Mouse (Mus musculus) mouse embryonic stem cell (cell line): Measurements from ENCODE around the gene Akr1a1.
"Not testable (repeated sequence)": the region's sequence is repeated elsewhere in the genome, so short reads cannot be mapped to it uniquely, and the experiment has no call there.

Source experiments
- in situ Hi-C, 2 experiments: fragments of 300-500 bp; cut with MboI; formaldehyde crosslinking; loops; 1 replicate in 1 of 2; 3 replicates in 1 of 2; pipeline ENCODE4 v1.14.3; 2019 to 2020; ENCODE audit warnings: low sequenced_read_pairs in 2 of 2, low pct_unique_long_range_greater_than_20kb in 1 of 2, mixed read lengths in 1 of 2; ENCODE audit not compliant: unreplicated experiment in 1 of 2

The Akr1a1 gene

GRCm38 (mm10) chr4:116661998-116662397 is 10.5 kb upstream of the Akr1a1 start:
- in situ Hi-C loops = no loop called here

GRCm38 (mm10) chr4:116660829-116661228 is 9.3 kb upstream of the Akr1a1 start:
- in situ Hi-C loops = no loop called here

GRCm38 (mm10) chr4:116659916-116660315 is 8.4 kb upstream of the Akr1a1 start:
- in situ Hi-C loops = not testable (repeated sequence)

- in situ Hi-C loops = no loop called here
Observed at GRCm38 (mm10) chr4:116659474-116659873, 8.0 kb upstream of the Akr1a1 start.

GRCm38 (mm10) chr4:116657971-116658370 is 6.5 kb upstream of the Akr1a1 start:
- in situ Hi-C loops = no loop called here

- in situ Hi-C loops = no loop called here
Observed at GRCm38 (mm10) chr4:116655658-116656057, 4.2 kb upstream of the Akr1a1 start.

DNA sequence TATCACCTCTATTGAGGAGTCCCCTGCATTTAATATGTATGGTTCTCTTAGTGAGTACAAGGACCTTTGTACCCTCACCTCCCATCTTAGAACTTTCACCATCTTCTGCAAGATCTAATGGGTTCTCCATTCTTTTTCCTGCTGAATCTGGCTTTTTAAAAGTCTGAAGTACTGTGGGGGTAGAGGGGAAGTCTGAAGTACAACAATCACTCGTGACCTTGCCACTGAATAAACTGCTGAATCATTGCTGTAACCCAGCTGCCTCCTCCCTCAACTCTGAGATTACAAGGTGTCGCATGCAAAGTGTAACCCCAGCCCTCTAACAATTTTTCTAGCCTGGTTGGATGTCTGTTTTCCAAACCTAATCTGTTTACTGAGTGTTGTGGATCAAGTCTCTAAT is 3.6 kb upstream of the Akr1a1 start:
- in situ Hi-C loops = no loop called here

- in situ Hi-C loops = no loop called here
Observed at GRCm38 (mm10) chr4:116653228-116653627, 1.7 kb upstream of the Akr1a1 start.

- in situ Hi-C loops = no loop called here
Observed at GRCm38 (mm10) chr4:116651797-116652135, 286 bp upstream of the Akr1a1 start.

GRCm38 (mm10) chr4:116650365-116650764 is 1.1 kb downstream of the Akr1a1 start:
- in situ Hi-C loops = no loop called here

GRCm38 (mm10) chr4:116649411-116649810 is 2.1 kb downstream of the Akr1a1 start:
- in situ Hi-C loops = no loop called here

- in situ Hi-C loops = no loop called here
Observed at GRCm38 (mm10) chr4:116645624-116646023, 5.9 kb downstream of the Akr1a1 start.

DNA sequence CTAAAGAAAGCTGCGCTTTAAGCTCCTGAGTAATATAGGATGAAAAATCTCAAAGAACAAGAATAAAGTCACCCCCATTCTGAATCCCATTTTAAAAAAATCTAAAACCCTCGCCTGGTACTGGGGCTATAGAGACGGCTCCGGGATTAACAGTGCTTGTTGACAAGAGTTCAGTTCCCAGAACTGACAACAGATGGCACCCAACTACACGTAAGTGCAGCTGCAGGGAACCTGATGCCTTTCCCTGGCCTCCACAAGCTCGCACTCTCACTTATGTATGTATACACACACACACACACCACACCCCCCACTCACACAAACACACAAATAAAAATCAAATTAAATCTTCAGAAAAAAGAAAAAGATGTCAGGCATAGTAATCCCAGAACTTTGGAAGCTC is 7.2 kb downstream of the Akr1a1 start:
- in situ Hi-C loops = no loop called here

DNA sequence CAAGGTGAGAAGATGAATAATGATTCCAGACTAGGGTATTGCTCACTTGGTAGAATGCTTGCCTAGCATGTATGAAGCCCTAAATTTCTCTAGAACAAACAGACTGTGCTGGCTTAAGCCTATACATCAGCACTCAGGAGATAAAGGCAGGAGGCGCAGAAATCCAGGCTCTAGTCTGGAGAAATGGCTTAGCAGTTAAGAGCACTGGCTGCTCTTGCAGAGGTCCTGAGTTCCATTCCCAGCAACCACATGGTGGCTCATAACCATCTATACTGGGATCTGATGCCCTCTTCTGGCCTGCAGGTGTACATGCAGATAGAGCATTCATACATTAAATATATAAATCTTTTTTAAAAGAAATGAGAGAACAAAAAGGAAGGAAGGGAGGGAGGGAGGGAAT is 9.4 kb downstream of the Akr1a1 start:
- in situ Hi-C loops = no loop called here

DNA sequence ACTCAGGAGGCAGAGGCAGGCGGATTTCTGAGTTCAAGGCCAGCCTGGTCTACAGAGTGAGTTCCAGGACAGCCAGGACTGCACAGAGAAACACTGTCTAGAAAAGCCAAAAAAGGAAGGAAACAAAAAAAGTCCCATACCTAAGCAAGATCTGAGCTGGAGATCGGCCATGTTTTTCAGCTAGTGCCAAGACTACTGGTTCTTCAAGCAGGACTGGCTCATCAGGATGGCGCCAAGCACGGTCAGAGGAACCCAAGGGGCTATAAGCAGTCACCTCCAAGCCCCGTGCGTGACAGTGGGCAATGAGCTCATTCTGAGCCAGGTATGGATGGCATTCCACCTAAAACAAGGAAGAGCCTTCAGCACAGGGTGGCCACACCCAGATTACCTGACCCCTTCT is 12.7 kb downstream of the Akr1a1 start:
- in situ Hi-C loops = no loop called here

- in situ Hi-C loops = no loop called here
Observed at GRCm38 (mm10) chr4:116635197-116635596, 16.3 kb downstream of the Akr1a1 start.

GRCm38 (mm10) chr4:116627722-116628662 is 23.5 kb downstream of the Akr1a1 start, which contains the start of gene Nasp:
TSS of gene Nasp (minus strand) at chr4:116627941.
- in situ Hi-C loops = no loop called here

DNA sequence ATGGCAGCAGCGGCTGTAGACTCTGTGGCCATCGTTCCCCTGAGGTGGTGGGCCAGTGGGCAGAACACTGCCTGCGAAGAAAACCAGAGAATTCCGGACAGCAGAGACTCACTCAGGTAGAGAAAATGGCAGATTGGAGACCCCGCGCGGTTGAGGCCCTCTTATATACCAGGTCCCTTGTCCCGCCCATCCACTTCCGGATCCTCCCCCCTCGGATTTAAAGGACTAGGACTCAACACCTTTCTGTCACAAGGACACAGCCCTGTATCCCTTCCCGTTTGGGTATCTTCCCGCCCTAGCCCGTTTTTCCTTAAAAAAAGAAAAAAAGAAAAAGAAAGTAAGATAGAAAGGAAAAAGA is 24.1 kb downstream of the Akr1a1 start:
- in situ Hi-C loops = no loop called here

DNA sequence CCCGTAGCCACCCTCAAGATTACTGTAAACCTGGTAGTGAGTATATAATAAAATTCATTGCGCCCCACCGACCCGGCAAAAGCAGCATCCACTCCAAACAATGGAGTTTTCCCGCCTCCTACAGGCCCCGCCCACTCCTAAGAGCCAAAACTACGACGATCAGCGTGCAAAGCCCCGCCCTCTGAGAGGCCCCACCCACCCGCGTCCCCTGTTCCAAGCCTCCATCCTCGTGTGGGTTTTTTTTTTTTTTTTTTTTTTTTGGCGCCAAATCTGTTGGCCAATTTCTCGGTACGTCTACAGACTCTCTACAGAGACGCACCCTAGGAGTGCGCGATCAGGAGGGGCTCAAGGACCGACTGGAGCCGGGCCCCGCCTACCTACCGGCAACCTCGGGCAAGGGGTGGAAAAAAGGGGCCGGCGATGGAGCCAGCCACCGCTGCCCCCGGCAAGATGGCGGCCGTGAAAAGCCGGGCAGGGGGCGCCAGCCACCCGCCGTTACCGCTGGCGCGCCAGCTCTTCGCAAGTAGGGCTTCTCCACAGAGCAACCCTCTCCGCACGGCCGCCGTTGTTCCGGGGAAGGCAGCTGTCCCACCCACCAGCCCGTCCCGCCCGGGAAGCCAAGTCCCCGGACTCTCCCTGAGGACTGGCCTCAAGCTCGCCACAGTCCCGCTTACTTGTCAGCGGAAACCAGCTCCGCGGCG is 24.7 kb downstream of the Akr1a1 start:
- in situ Hi-C loops = no loop called here

DNA sequence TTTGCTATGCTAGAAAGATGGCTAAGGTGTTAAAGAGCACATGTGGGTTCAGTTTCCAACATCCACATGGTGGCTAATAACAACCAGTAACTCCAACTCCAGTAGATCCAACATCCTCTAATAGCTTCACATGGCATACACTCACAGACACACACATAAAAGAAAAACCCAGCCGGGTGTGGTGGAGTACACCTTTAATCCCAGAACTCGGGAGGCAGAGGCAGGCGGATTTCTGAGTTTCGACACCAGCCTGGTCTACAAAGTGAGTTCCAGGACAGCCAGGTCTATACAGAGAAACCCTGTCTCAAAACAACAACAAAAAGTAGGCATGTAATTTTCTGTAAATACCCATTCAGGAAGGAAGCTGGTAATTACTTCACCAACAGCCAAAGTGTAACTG is 26.6 kb downstream of the Akr1a1 start:
- in situ Hi-C loops = no loop called here
